Mouse (Mus musculus): ENCODE measurements around the gene Pnpla8. TPM values are rescaled to one million over a fixed set of nuclear protein-coding genes. Genes with fewer than 3 reads are reported as not detected.

The Pnpla8 gene
- polyA plus RNA-seq, 1 experiment from 2014 or later = 73.3 TPM

- H3K4me3 ChIP-seq (ENCODE audit: low read length) = peak overlapping the region; percentile 62
These were observed 108.4 kb downstream of the Pnpla8 start for GRCm38 (mm10) chr12:44329316-44330215.

GRCm38 (mm10) chr12:44330216-44330719 lies 109.1 kb downstream of the Pnpla8 start:
- peak overlapping the region; percentile 56 for H3K9ac ChIP-seq (ENCODE audit: low read depth, low read length)
- H3K36me3 ChIP-seq (ENCODE audit: control insufficient read depth, insufficient read depth, low read length) = no peaks in the 10 kb centered on the region
- 3% methylated on average over 9 of the region's 9 CpGs for WGBS

More at GRCm38 (mm10) chr12:44329316-44330215, 108.4 kb downstream of the Pnpla8 start:
- Histone ChIP-seq H3K27ac (ENCODE audit: low read depth, low read length) (no peak overlapping the region), H3K27me3 (ENCODE audit: control insufficient read depth, insufficient read depth, low read length) (peaks cover 7% of the 10 kb centered on the region), H3K9ac (ENCODE audit: low read depth, low read length) (peak overlapping the region; percentile 56), H3K9me3 (ENCODE audit: control insufficient read depth, low read length) (no peaks in the 10 kb centered on the region), H3K4me1 (ENCODE audit: control insufficient read depth, insufficient read depth, low read length) (peaks cover 15% of the 10 kb centered on the region; the same call in 1 of the 2 replicates), H3K4me2 (replicated peaks; ENCODE audit: low read depth, low read length) (peak overlapping the region; percentile 98), H3K36me3 (ENCODE audit: control insufficient read depth, insufficient read depth, low read length) (no peaks in the 10 kb centered on the region)
- under 1% methylated on average over 61 of the region's 61 CpGs for WGBS
- peak; percentile 77 for ATAC-seq (ENCODE audit: low FRiP score, low TSS enrichment)

DNA sequence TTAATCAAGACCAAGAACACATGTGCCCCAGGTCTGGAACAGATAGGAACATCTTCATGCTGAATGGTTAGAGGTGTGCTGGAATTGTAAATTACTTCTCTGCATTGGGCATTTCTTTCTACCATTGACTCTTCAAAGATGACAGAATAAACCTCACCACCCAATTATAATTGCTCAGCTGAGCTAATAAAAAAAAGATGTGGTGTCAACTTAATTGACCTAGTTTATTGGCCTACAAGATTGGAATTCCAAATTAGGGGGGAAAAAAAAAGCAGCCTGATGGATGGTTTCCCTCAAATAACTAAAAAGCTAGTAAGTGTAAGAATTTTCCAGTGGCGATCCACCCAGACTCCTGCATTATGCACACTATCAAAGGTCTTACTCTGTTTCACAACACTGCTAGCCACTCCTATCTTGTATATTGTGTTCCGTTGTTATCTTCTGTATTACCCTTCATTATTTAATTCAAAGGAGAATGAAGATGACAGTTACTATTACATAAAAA lies 116.0 kb downstream of the Pnpla8 start:
- Histone ChIP-seq H3K36me3 (ENCODE audit: control insufficient read depth, insufficient read depth, low read length) (no peaks in the 10 kb centered on the region), H3K27ac (ENCODE audit: low read depth, low read length) (no peak overlapping the region), H3K9ac (ENCODE audit: low read depth, low read length) (no peak overlapping the region), H3K27me3 (ENCODE audit: control insufficient read depth, insufficient read depth, low read length) (peaks cover under 1% of the 10 kb centered on the region; the same call in 1 of the 2 replicates), H3K4me3 (ENCODE audit: low read length) (no peak overlapping the region), H3K4me2 (replicated peaks; ENCODE audit: low read depth, low read length) (no peak overlapping the region), H3K9me3 (ENCODE audit: control insufficient read depth, low read length) (no peaks in the 10 kb centered on the region), H3K4me1 (ENCODE audit: control insufficient read depth, insufficient read depth, low read length) (no peaks in the 10 kb centered on the region)
- no peak for ATAC-seq (ENCODE audit: low FRiP score, low TSS enrichment)
- WGBS = 90% methylated on average over 2 of the region's 2 CpGs

More at GRCm38 (mm10) chr12:44330216-44330719, 109.1 kb downstream of the Pnpla8 start:
- Histone ChIP-seq H3K27me3 (ENCODE audit: control insufficient read depth, insufficient read depth, low read length) (peaks cover 7% of the 10 kb centered on the region), H3K4me1 (ENCODE audit: control insufficient read depth, insufficient read depth, low read length) (peaks cover 15% of the 10 kb centered on the region; the same call in 1 of the 2 replicates), H3K27ac (ENCODE audit: low read depth, low read length) (no peak overlapping the region), H3K4me2 (replicated peaks; ENCODE audit: low read depth, low read length) (peak overlapping the region; percentile 98), H3K9me3 (ENCODE audit: control insufficient read depth, low read length) (no peaks in the 10 kb centered on the region), H3K4me3 (ENCODE audit: low read length) (peak overlapping the region; percentile 62)
- no peak for ATAC-seq (ENCODE audit: low FRiP score, low TSS enrichment)

DNA sequence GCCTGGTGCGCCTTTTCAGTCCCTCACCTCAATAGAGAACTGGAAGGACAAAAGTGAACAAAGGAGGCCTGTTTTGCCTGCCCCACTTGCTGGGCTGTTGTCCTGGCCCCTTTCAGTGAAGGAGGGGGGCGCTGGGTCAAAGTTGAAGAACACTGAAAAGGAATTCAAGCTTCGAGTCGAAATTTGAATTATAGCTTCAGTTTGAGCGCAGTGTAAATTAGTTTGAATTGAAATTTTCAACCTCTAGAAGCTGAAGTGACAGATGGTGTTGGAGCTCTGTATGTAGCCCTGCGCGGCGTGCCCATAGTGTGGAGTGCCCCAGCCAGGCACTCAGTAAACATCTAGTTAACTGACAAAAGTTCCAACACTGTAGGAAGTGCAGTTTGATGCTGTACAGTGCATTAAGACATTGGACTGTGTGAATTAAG lies 117.0 kb downstream of the Pnpla8 start:
- Histone ChIP-seq H3K4me1 (ENCODE audit: control insufficient read depth, insufficient read depth, low read length) (no peaks in the 10 kb centered on the region), H3K27me3 (ENCODE audit: control insufficient read depth, insufficient read depth, low read length) (no peaks in the 10 kb centered on the region), H3K9me3 (ENCODE audit: control insufficient read depth, low read length) (no peaks in the 10 kb centered on the region), H3K9ac (ENCODE audit: low read depth, low read length) (no peak overlapping the region), H3K4me3 (ENCODE audit: low read length) (no peak overlapping the region), H3K36me3 (ENCODE audit: control insufficient read depth, insufficient read depth, low read length) (no peaks in the 10 kb centered on the region), H3K4me2 (replicated peaks; ENCODE audit: low read depth, low read length) (no peak overlapping the region), H3K27ac (ENCODE audit: low read depth, low read length) (no peak overlapping the region)
- 50% methylated on average over 8 of the region's 8 CpGs for WGBS
- no peak for ATAC-seq (ENCODE audit: low FRiP score, low TSS enrichment)

DNA sequence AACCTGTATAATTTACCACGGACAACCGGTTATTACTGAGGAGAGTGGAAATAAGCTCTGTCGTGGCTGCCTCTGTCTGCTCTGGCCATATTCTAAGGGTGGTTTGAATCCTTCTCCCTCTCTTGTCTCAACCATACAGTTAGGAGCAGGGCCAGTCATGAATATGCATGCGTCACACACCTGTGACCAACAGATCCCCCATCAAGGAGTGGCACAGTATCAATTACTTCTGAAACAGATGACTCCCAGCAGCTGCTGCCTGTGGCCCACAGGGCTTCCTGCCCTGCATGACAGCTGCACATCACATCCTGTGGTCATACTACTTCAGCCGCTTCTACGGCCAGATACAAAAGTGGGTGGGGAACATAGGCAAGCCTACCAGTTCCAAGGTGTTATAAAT lies 122.9 kb downstream of the Pnpla8 start:
- 69% methylated on average over 6 of the region's 6 CpGs for WGBS
- no peak overlapping the region for H3K9ac ChIP-seq (ENCODE audit: low read depth, low read length)
- no peaks in the 10 kb centered on the region for H3K4me1 ChIP-seq (ENCODE audit: control insufficient read depth, insufficient read depth, low read length)
- peak; percentile 55; the same call in 1 of the 2 replicates for ATAC-seq (ENCODE audit: low FRiP score, low TSS enrichment)
- no peak overlapping the region for H3K4me2 ChIP-seq (replicated peaks; ENCODE audit: low read depth, low read length)
- no peak overlapping the region for H3K4me3 ChIP-seq (ENCODE audit: low read length)
- H3K27ac ChIP-seq (ENCODE audit: low read depth, low read length) = no peak overlapping the region
- H3K36me3 ChIP-seq (ENCODE audit: control insufficient read depth, insufficient read depth, low read length) = no peaks in the 10 kb centered on the region
- no peaks in the 10 kb centered on the region for H3K27me3 ChIP-seq (ENCODE audit: control insufficient read depth, insufficient read depth, low read length)
- H3K9me3 ChIP-seq (ENCODE audit: control insufficient read depth, low read length) = no peaks in the 10 kb centered on the region

DNA sequence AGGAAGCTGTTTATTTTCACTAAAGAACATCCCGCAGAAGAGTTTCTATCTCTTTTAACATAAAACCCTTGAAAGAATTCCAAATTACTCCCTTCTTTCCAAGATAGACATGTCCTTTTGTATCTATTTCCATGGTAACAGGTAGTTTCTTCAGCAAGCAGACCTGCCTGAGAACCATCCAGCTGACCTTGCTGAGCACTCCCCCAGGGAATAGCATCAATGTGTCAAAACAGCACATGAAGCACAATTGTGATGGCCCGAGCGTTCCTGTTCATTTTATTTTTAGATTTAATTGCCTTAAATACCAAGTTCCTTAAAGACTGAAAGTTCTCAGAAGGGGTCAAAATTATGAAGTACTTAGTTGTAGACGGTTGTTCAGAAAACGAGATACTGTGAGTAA lies 124.1 kb downstream of the Pnpla8 start:
- H3K27ac ChIP-seq (ENCODE audit: low read depth, low read length) = no peak overlapping the region
- no peaks in the 10 kb centered on the region for H3K9me3 ChIP-seq (ENCODE audit: control insufficient read depth, low read length)
- no peak overlapping the region for H3K4me2 ChIP-seq (replicated peaks; ENCODE audit: low read depth, low read length)
- no peak for ATAC-seq (ENCODE audit: low FRiP score, low TSS enrichment)
- H3K4me1 ChIP-seq (ENCODE audit: control insufficient read depth, insufficient read depth, low read length) = no peaks in the 10 kb centered on the region
- no peaks in the 10 kb centered on the region for H3K27me3 ChIP-seq (ENCODE audit: control insufficient read depth, insufficient read depth, low read length)
- H3K36me3 ChIP-seq (ENCODE audit: control insufficient read depth, insufficient read depth, low read length) = no peaks in the 10 kb centered on the region
- H3K4me3 ChIP-seq (ENCODE audit: low read length) = no peak overlapping the region
- 64% methylated on average over 5 of the region's 5 CpGs for WGBS
- no peak overlapping the region for H3K9ac ChIP-seq (ENCODE audit: low read depth, low read length)

DNA sequence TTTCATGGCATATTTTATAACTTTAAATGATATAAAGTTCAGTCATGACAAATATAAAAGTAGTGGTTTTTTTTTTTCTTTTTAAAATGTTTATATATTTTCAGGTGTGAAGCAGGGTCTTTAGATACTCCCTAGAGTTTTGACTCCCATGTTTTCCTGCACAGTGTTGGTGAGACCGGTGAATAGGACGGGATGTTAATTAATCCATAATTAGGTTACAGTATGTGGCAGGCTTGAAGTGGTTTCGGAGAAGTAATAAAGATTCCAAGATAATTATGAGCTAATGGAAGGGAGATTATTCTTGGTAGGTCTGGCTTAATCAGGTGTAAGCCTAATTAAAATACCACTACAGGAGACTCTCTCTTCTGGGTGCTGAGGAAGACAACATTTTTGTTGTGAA lies 125.0 kb downstream of the Pnpla8 start:
- 69% methylated on average over 3 of the region's 3 CpGs for WGBS
- Histone ChIP-seq H3K4me1 (ENCODE audit: control insufficient read depth, insufficient read depth, low read length) (no peaks in the 10 kb centered on the region), H3K4me2 (replicated peaks; ENCODE audit: low read depth, low read length) (no peak overlapping the region)

GRCm38 (mm10) chr12:44355116-44355515 lies 133.9 kb downstream of the Pnpla8 start:
- Histone ChIP-seq H3K36me3 (ENCODE audit: control insufficient read depth, insufficient read depth, low read length) (no peaks in the 10 kb centered on the region), H3K4me3 (ENCODE audit: low read length) (no peak overlapping the region), H3K9ac (ENCODE audit: low read depth, low read length) (no peak overlapping the region), H3K9me3 (ENCODE audit: control insufficient read depth, low read length) (no peaks in the 10 kb centered on the region), H3K27me3 (ENCODE audit: control insufficient read depth, insufficient read depth, low read length) (no peaks in the 10 kb centered on the region), H3K27ac (ENCODE audit: low read depth, low read length) (no peak overlapping the region), H3K4me1 (ENCODE audit: control insufficient read depth, insufficient read depth, low read length) (no peaks in the 10 kb centered on the region), H3K4me2 (replicated peaks; ENCODE audit: low read depth, low read length) (no peak overlapping the region)
- 83% methylated on average over 4 of the region's 4 CpGs for WGBS
- ATAC-seq (ENCODE audit: low FRiP score, low TSS enrichment) = no peak

More for the DNA sequence above, 125.0 kb downstream of the Pnpla8 start:
- no peaks in the 10 kb centered on the region for H3K27me3 ChIP-seq (ENCODE audit: control insufficient read depth, insufficient read depth, low read length)
- ATAC-seq (ENCODE audit: low FRiP score, low TSS enrichment) = no peak
- H3K36me3 ChIP-seq (ENCODE audit: control insufficient read depth, insufficient read depth, low read length) = no peaks in the 10 kb centered on the region
- no peaks in the 10 kb centered on the region for H3K9me3 ChIP-seq (ENCODE audit: control insufficient read depth, low read length)
- no peak overlapping the region for H3K27ac ChIP-seq (ENCODE audit: low read depth, low read length)
- no peak overlapping the region for H3K9ac ChIP-seq (ENCODE audit: low read depth, low read length)
- no peak overlapping the region for H3K4me3 ChIP-seq (ENCODE audit: low read length)

- H3K4me3 ChIP-seq (ENCODE audit: low read length) = no peak overlapping the region
- H3K27me3 ChIP-seq (ENCODE audit: control insufficient read depth, insufficient read depth, low read length) = no peaks in the 10 kb centered on the region
- no peak overlapping the region for H3K27ac ChIP-seq (ENCODE audit: low read depth, low read length)
- no peaks in the 10 kb centered on the region for H3K4me1 ChIP-seq (ENCODE audit: control insufficient read depth, insufficient read depth, low read length)
- no peaks in the 10 kb centered on the region for H3K9me3 ChIP-seq (ENCODE audit: control insufficient read depth, low read length)
- ATAC-seq (ENCODE audit: low FRiP score, low TSS enrichment) = no peak
- 39% methylated on average over 3 of the region's 3 CpGs for WGBS
- no peak overlapping the region for H3K4me2 ChIP-seq (replicated peaks; ENCODE audit: low read depth, low read length)
- H3K36me3 ChIP-seq (ENCODE audit: control insufficient read depth, insufficient read depth, low read length) = no peaks in the 10 kb centered on the region
- H3K9ac ChIP-seq (ENCODE audit: low read depth, low read length) = no peak overlapping the region
These were observed 136.3 kb downstream of the Pnpla8 start for GRCm38 (mm10) chr12:44357460-44357859.
